Mouse (Mus musculus) CH12.LX (cell line): ENCODE measurements at regions not wholly inside any gene's neighbourhood (a gene's known extent, or its start where the extent isn't known, plus 50 kb on each side); places are given as distances from the start of the nearest gene placed in this dataset.

ENCODE experiments used
- DNase-seq: peaks from one replicate; pipeline ENCODE4 v3.0.0-alpha.2; 2013; ENCODE audit errors: extremely low read depth
- H3K27ac ChIP-seq: 2 replicates; pipeline ENCODE4 v1.5.1; 2012; ENCODE audit warnings: low read depth, mild to moderate bottlenecking, control low read depth, moderate library complexity; ENCODE audit not compliant: insufficient read depth
- H3K27me3 ChIP-seq: replicated peaks from 2 replicates; pipeline ENCODE3; 2012; ENCODE audit warnings: inconsistent platforms
- H3K36me3 ChIP-seq, 2 experiments: replicated peaks in 1 of 2; 2 replicates each; pipeline versions ENCODE3 to v1.6.1; 2012; ENCODE audit warnings: inconsistent platforms in 1 of 2, low read length in 1 of 2, mild to moderate bottlenecking in 1 of 2, mixed read lengths in 1 of 2, moderate library complexity in 1 of 2; ENCODE audit not compliant: control insufficient read depth in 1 of 2, insufficient read depth in 1 of 2
- H3K4me1 ChIP-seq, 2 experiments: 2 replicates each; pipeline ENCODE4 v1.6.1; 2012; ENCODE audit warnings: inconsistent platforms in 1 of 2, moderate library complexity in 1 of 2; ENCODE audit not compliant: insufficient read depth in 2 of 2, control insufficient read depth in 1 of 2
- H3K4me2 ChIP-seq: 2 replicates; pipeline ENCODE4 v1.6.1; 2012; ENCODE audit warnings: low read depth, mild to moderate bottlenecking, control low read depth; ENCODE audit not compliant: poor library complexity, insufficient read depth, severe bottlenecking
- H3K4me3 ChIP-seq, 3 experiments: fragments of 150-350 bp in 1 of 3; sonication (generic) in 1 of 3; replicated peaks in 1 of 3; 2 replicates each; pipeline versions ENCODE3 to v1.5.1; 2011 to 2012; ENCODE audit warnings: low read depth in 2 of 3, low read length in 2 of 3, mild to moderate bottlenecking in 2 of 3, moderate library complexity in 2 of 3, control low read depth in 1 of 3, improper control_type of control experiment in 1 of 3, inconsistent platforms in 1 of 3, mixed read lengths in 1 of 3; ENCODE audit not compliant: poor library complexity in 1 of 3
- H3K79me2 ChIP-seq: replicated peaks from 2 replicates; pipeline ENCODE4 v1.6.1; 2012; ENCODE audit warnings: mild to moderate bottlenecking, moderate library complexity; ENCODE audit not compliant: control insufficient read depth, poor library complexity, insufficient read depth, severe bottlenecking; ENCODE audit errors: extremely low read depth
- H3K9ac ChIP-seq: 2 replicates; pipeline ENCODE4 v1.6.1; 2012; ENCODE audit warnings: low read depth, mild to moderate bottlenecking, control low read depth, moderate library complexity; ENCODE audit not compliant: insufficient read depth
- H3K9me3 ChIP-seq: replicated peaks from 2 replicates; pipeline ENCODE3; 2012; ENCODE audit warnings: low read length, inconsistent platforms, mixed read lengths
- BHLHE40 ChIP-seq: IDR thresholded peaks from 2 replicates; pipeline ENCODE4 v1.6.1; 2011; ENCODE audit warnings: mild to moderate bottlenecking, low read depth, low read length, improper control_type of control experiment
- CHD1 ChIP-seq: IDR thresholded peaks from 2 replicates; pipeline ENCODE4 v1.6.1; 2012; ENCODE audit warnings: low read depth, low read length, improper control_type of control experiment, inconsistent platforms
- CHD2 ChIP-seq: IDR thresholded peaks from 2 replicates; pipeline ENCODE4 v1.6.1; 2011; ENCODE audit warnings: low read length, improper control_type of control experiment
- CTCF ChIP-seq, 2 experiments: IDR thresholded peaks in 1 of 2; conservative IDR thresholded peaks in 1 of 2; 2 replicates each; pipeline ENCODE4 v1.5.1; 2011 to 2012; ENCODE audit warnings: low read depth in 2 of 2, low read length in 2 of 2, improper control_type of control experiment in 1 of 2, inconsistent platforms in 1 of 2, mild to moderate bottlenecking in 1 of 2, moderate library complexity in 1 of 2
- E2F4 ChIP-seq: IDR thresholded peaks from 2 replicates; pipeline ENCODE4 v1.6.1; 2011; ENCODE audit warnings: low read depth, low read length, improper control_type of control experiment; ENCODE audit not compliant: insufficient replicate concordance
- ELF1 ChIP-seq: IDR thresholded peaks from 2 replicates; pipeline ENCODE4 v1.6.1; 2014; ENCODE audit warnings: low read depth, mild to moderate bottlenecking, inconsistent platforms, low read length, improper control_type of control experiment
- GABPA ChIP-seq: IDR thresholded peaks from 2 replicates; pipeline ENCODE4 v1.6.1; 2012; ENCODE audit warnings: low read depth, low read length, improper control_type of control experiment, inconsistent platforms; ENCODE audit not compliant: insufficient replicate concordance
- IRF4 ChIP-seq: IDR thresholded peaks from 2 replicates; pipeline ENCODE4 v1.6.1; 2014; ENCODE audit warnings: low read depth, mild to moderate bottlenecking, inconsistent platforms, low read length, improper control_type of control experiment
- JUND ChIP-seq: conservative IDR thresholded peaks from 2 replicates; pipeline ENCODE4 v1.6.1; 2011; ENCODE audit warnings: low read depth, low read length, improper control_type of control experiment
- MEF2A ChIP-seq: IDR thresholded peaks from 2 replicates; pipeline ENCODE4 v1.6.1; 2014; ENCODE audit warnings: low read depth, mild to moderate bottlenecking, inconsistent platforms, low read length, improper control_type of control experiment, borderline replicate concordance
- MXI1 ChIP-seq: IDR thresholded peaks from 2 replicates; pipeline ENCODE4 v1.6.1; 2011; ENCODE audit warnings: mild to moderate bottlenecking, low read depth, low read length, improper control_type of control experiment
- NELFE ChIP-seq: IDR thresholded peaks from 2 replicates; pipeline ENCODE4 v1.6.1; 2011; ENCODE audit warnings: low read depth, low read length, improper control_type of control experiment
- PAX5 ChIP-seq: IDR thresholded peaks from 2 replicates; pipeline ENCODE4 v1.6.1; 2012; ENCODE audit warnings: low read length, inconsistent platforms, mixed read lengths
- TCF12 ChIP-seq: IDR thresholded peaks from 2 replicates; pipeline ENCODE4 v1.6.1; 2014; ENCODE audit warnings: low read depth, mild to moderate bottlenecking, inconsistent platforms, low read length, improper control_type of control experiment
- UBTF ChIP-seq: IDR thresholded peaks from 2 replicates; pipeline ENCODE4 v1.6.1; 2012; ENCODE audit warnings: low read depth, mild to moderate bottlenecking, inconsistent platforms, low read length, improper control_type of control experiment, moderate library complexity
- ZKSCAN1 ChIP-seq: IDR thresholded peaks from 2 replicates; pipeline ENCODE4 v1.6.1; 2012; ENCODE audit warnings: low read depth, inconsistent platforms, low read length, improper control_type of control experiment, borderline replicate concordance
- ZMIZ1 ChIP-seq: IDR thresholded peaks from 2 replicates; pipeline ENCODE4 v1.6.1; 2012; ENCODE audit warnings: low read depth, mild to moderate bottlenecking, inconsistent platforms, low read length, improper control_type of control experiment
- dilution Hi-C: fragments of 300-500 bp; cut with MboI; formaldehyde crosslinking; loops from 2 replicates; pipeline ENCODE4 v1.14.3; 2020; ENCODE audit warnings: low sequenced_read_pairs; ENCODE audit not compliant: extremely low pct_unique_long_range_greater_than_20kb, extremely low pct_ligation_motif_present
- in situ Hi-C: fragments of 300-500 bp; cut with MboI; formaldehyde crosslinking; loops from 3 replicates; pipeline ENCODE4 v1.14.3; 2019; ENCODE audit warnings: low sequenced_read_pairs, low pct_ligation_motif_present, low pct_unique_long_range_greater_than_20kb, mixed read lengths

GRCm38 (mm10) chr1:119189461-119190066 lies 136.1 kb upstream of the Gli2 start:
- Histone ChIP-seq H3K27ac (no peak overlapping the region), H3K9me3 (peaks cover 89% of the 10 kb centered on the region), H3K4me1 (no peaks in the 10 kb centered on the region), H3K36me3 (no peaks in the 10 kb centered on the region), H3K4me2 (no peak overlapping the region), H3K9ac (no peak overlapping the region), H3K79me2 (no peaks in the 10 kb centered on the region), H3K27me3 (no peaks in the 10 kb centered on the region), H3K4me3 (no peak overlapping the region)
- no peak for DNase-seq
- in situ Hi-C loops (no loop called here), dilution Hi-C loops (no loop called here)
- TF ChIP-seq TCF12 = no peak
- TF ChIP-seq ZMIZ1 = no peak
- TF ChIP-seq CHD1 = no peak

GRCm38 (mm10) chr1:119187301-119187700 lies 133.9 kb upstream of the Gli2 start:
- no peak overlapping the region for H3K4me3 ChIP-seq
- DNase-seq = no peak
- TF ChIP-seq ZKSCAN1 (no peak), GABPA (no peak), UBTF (no peak), IRF4 (no peak), CHD2 (no peak), ZMIZ1 (no peak), E2F4 (no peak), ELF1 (no peak), NELFE (no peak), JUND (no peak), PAX5 (no peak), MEF2A (no peak)
- H3K27me3 ChIP-seq = no peaks in the 10 kb centered on the region
- dilution Hi-C loops (no loop called here), in situ Hi-C loops (no loop called here)
- H3K4me2 ChIP-seq = no peak overlapping the region
- no peaks in the 10 kb centered on the region for H3K79me2 ChIP-seq
- H3K4me1 ChIP-seq = no peaks in the 10 kb centered on the region
- H3K9ac ChIP-seq = no peak overlapping the region
- no peaks in the 10 kb centered on the region for H3K36me3 ChIP-seq
- H3K27ac ChIP-seq = no peak overlapping the region
- peaks cover 90% of the 10 kb centered on the region for H3K9me3 ChIP-seq

GRCm38 (mm10) chr1:119186856-119187255 lies 133.4 kb upstream of the Gli2 start:
- no peak overlapping the region for H3K4me2 ChIP-seq
- no peaks in the 10 kb centered on the region for H3K27me3 ChIP-seq
- no peak overlapping the region for H3K27ac ChIP-seq
- TF ChIP-seq CHD1 (no peak), MXI1 (no peak), JUND (no peak), CTCF (conservative IDR thresholded peaks at IDR 0.05 in 1 of 2, IDR thresholded peaks at IDR 0.05 in 1 of 2; ENCODE audit: low read depth in 2 of 2, low read length in 2 of 2) (no peak), BHLHE40 (no peak)
- TF ChIP-seq, all 38 proteins: peak for 0
- Histone ChIP-seq H3K36me3 (no peaks in the 10 kb centered on the region), H3K79me2 (no peaks in the 10 kb centered on the region), H3K4me1 (no peaks in the 10 kb centered on the region), H3K4me3 (no peak overlapping the region), H3K9ac (no peak overlapping the region), H3K9me3 (peaks cover 90% of the 10 kb centered on the region)
- in situ Hi-C loops (no loop called here), dilution Hi-C loops (no loop called here)
- DNase-seq = no peak
